Mouse (Mus musculus) mesoderm, embryonic 11.5 days (tissue): ENCODE data around the gene Samd14.

ENCODE experiments used
- DNase-seq: peaks from one replicate; pipeline ENCODE4 v3.0.0-alpha.2; 2012; ENCODE audit warnings: low read depth, low spot score

Samd14 gene

GRCm38 (mm10) chr11:94989562-94990017 lies 20.1 kb upstream of the Samd14 start:
- DNase-seq = peak; percentile 93

DNA sequence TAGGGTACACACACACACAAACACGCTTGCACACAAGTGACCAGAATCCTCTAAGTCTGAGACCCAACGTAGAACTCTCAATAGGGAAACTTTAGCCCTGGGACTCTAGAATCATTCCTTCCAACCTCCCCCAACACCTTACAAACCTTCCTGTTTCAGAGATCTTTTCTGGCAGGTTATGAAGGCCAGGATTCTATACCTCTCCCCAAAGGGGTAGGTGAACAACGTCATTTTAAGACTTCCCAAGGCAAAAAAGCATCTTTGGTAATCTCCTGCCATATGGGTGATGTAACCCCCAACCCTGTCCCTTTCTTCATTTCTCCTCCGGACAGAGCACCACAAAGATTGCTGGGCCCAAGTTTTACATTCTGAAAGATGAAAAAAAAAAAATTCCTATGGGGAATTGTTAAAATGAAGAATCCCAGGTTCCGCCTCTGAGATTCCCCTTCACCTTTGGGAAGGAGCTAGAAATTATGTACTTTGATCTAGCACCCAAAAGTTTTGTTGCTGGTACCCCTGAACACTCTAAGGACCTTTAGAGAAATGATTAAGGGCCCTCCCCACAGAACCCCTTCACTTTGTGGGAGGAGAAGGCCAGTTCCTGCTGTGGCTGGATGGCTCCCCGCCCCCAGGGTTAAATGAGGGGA lies 19.5 kb upstream of the Samd14 start:
- DNase-seq = no peak

DNA sequence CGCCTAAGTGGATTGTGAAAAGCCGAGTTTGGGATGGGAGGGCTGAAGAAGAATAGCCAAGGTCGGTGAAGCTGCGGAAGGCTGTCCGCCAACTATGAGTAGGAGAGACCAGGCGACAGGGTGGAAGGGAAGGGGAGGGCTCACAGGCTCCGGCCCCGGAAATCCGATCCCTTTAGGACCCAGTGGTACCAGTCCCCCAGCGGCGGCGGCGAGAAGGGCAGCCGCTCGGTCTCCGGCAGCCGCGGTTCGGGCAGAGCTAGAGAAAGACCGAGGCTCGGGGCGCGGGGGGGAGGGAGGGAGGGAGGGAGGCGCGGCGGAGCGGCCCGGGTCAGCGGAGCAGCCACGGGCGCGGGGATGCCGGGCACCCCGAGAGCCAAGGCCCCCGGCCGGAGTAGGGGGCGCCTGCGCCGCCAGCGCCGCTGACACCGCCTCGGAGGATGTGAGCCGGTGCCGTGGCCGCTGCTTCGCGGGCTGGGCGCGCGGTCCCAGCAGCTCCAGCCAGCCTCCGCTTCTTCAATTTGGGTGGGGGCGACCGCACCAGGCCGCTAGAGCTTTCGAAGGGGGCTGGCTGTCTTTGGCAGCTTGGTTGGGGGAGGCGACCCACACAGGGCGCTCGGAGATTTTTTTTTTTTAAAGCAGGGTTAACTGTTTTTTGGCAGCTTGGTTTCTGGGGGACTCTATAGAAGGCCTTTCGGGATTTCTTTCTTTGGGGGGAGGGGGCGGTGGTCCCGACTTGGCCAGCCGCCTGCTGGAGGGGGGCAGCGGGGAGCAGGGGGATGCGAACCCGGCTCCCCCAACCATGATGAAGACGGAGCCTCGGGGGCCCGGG lies 18.7 kb upstream of the Samd14 start, which contains the start of gene Ppp1r9b:
Ppp1r9b (plus strand) TSS at position 287 of the 829 bp plus-strand sequence.
- DNase-seq = peak; percentile 92

DNA sequence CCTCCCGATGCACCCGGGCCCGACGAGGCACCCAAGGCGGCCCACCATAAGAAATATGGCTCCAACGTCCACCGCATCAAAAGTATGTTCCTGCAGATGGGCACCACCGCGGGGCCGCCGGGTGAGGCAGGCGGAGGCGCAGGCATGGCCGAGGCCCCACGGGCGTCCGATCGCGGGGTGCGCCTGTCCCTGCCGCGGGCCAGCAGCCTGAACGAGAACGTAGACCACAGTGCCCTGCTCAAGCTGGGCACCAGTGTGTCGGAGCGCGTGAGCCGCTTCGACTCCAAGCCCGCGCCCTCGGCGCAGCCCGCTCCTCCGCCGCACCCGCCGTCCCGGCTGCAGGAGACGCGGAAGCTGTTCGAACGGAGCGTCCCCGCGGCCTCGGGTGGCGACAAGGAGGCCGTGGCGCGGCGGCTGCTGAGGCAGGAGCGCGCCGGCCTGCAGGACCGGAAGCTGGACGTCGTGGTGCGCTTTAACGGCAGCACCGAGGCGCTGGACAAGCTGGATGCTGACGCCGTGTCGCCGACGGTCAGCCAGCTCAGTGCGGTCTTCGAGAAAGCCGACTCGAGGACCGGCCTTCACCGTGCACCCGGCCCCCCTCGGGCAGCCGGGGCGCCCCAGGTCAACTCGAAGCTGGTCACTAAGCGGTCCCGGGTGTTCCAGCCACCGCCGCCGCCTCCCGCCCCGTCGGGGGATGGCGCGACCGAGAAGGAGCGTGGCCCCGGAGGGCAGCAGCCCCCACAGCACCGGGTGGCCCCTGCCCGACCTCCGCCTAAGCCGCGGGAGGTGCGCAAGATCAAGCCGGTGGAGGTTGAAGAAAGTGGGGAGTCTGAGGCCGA lies 17.8 kb upstream of the Samd14 start:
- no peak for DNase-seq

- DNase-seq = no peak
Measured at GRCm38 (mm10) chr11:94992480-94992753, 17.3 kb upstream of the Samd14 start.

DNA sequence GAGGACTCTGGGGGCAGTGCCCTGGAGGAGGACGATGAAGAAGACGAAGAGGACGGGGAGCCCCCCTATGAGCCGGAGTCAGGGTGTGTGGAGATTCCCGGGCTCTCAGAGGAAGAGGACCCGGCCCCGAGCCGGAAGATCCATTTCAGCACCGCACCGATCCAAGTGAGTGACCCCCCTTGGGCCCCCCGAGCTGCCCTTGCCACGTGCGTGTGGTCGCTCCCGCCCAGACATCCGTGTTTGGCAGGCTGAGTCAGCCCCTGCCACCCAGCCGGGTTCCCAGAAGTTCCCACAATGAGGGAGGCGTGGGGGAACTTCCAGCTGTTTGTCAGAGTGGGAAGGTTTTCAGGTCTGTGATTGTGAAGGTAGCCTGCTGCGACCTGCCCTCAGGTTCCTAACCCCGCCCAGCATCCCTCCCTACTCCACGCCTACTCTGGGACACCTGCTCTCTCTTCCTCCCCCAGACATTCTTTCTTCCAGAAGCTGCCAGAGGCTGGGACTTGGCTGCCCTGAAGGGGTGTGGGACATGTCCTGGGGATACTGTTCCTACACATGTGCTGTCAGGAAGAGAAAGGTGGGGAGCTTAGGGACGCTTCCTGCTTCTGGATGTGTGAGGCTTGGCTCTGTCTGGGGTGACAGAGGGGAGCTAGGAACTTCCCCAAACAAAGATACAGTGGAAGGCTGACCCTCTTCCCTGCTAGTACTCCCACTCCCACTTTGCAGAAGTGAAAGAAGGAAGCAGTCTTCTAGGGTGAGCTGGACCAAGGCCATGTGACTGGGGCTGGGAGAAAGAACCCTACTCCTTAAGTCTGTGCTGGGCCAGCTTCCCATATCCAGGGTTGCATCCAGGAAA lies 16.7 kb upstream of the Samd14 start:
- no peak for DNase-seq

DNA sequence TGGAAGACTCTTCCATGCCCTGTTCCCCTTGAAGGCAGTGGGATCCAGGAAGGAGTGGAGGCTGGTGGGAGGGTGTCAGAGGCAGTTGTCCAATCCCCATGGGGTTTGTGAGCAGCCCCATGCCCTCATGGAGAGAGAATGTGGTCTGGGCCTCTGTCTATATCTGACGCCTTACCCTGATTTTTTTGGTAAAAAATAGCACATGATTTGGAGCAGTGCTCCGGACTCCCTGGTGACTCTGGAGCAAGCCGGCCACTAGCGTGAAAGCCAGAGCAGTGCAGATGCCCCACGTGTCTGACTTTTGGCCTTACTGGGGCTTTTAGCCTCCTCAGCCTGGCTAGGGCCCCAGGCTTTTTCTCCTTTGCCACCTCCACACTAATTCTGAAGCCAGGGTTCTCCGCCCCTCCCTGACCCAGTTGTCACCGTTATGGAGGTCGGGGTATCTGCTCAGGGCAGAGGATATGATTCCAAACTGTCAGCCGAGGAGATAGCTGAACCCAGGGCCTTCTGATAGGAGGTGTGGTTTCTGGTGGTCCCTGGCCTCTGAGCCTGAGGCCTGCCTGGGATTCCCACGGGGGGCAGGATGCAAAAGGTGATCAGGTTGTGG lies 15.4 kb upstream of the Samd14 start:
- no peak for DNase-seq

- no peak for DNase-seq
Measured at GRCm38 (mm10) chr11:94994947-94995772, 14.5 kb upstream of the Samd14 start.

DNA sequence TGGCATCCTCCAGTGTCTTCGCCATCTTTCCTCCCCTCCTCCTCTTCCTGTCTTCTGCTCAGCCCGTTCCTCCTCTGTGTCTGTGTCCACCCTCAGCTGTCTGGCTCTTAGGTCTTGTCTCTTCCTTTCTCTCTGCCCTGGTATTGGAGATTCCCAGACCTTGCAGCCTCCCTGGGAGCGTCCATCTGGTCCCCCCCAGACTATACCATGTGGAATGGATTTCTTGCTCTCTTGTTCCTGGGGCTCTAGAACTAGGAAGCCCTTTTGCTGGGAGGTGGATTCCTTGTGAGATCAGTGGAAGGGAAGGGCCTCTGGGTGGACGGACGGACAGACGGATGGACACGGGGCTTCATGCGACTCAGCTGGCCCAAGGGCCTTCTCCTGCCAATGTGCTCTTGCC lies 13.6 kb upstream of the Samd14 start:
- DNase-seq = no peak

- DNase-seq = no peak
Measured at GRCm38 (mm10) chr11:94996984-94997383, 12.7 kb upstream of the Samd14 start.

DNA sequence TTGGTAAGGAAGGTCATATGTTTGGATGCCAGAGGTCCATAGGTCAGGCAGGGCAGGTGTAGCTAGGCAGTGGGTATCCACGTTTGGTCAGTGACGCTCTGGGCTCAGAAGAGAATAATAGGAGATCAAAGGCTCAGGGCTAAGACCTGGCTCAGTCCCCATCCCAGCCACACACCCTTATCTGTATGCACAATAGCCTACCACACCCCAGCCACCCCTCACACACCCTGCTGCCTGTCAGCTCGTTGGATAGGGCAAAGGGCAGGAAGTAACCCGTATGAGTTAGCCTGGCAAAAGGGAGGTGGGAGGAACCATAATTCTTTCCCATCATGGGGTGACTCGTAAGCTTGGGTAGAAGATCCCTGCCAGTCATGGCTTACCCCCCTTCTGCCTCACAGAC lies 12.1 kb upstream of the Samd14 start:
- DNase-seq = no peak

DNA sequence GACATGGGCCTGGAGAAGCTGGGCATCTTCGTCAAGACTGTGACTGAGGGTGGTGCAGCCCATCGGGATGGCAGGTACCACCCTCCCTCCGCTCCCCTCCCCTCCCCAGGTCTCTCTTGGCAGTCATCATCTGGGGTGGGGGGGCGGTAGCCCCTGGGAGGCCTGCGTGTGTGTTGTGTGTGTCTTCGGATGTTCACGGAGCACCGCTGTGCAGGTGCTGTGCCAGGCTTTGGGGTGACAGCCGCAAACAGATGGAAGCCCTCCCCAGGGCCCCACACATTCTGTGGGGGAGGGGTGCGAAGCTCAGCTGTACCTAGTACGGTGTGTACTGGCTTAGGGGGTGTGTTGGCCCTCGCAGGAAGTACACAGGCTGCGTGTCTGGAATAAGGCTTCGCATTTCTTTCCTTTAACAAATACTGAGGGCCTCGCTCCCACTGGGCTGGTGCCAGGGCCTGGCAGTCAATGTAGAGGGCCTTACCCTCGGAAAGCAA lies 11.6 kb upstream of the Samd14 start:
- no peak for DNase-seq

- DNase-seq = no peak
Measured at GRCm38 (mm10) chr11:95000128-95000527, 9.6 kb upstream of the Samd14 start.

GRCm38 (mm10) chr11:95000548-95000947 lies 9.1 kb upstream of the Samd14 start:
- no peak for DNase-seq

- peak; percentile 88 for DNase-seq
Measured at GRCm38 (mm10) chr11:95001058-95001457, 8.6 kb upstream of the Samd14 start.

DNA sequence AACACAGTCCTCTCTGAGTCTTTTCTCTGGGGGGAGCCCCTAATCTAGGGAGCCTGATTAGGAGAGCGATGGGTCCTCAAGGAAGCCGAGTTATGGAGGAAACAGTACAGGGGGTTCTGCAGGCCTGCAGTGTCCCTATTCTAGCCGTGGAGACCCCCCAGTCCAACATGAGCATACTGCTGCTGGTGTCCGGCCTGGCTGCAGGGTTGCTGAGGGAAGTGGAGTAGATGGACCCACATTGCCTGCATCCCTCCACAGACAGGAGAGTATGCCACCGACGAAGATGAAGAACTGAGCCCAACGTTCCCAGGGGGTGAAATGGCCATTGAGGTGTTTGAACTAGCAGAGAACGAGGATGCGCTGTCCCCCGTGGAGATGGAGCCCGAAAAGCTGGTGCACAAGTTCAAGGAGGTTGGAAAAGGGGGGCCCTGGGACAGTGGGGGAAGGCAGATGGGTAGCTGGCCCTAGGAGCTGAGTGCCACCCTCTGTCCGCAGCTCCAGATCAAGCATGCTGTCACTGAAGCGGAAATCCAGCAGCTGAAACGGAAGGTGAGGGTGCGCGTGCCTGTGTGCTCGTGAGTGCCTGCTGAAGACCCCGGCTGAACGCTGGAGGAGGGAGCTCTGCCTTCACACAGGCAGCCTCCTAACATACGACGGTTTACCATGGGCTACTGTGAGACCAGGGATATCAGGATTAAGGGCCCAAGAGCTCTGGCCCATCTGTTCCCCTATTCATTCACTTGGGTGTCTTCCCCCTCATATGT lies 7.9 kb upstream of the Samd14 start:
- DNase-seq = no peak

- DNase-seq = no peak
Measured at GRCm38 (mm10) chr11:95002705-95003104, 7.0 kb upstream of the Samd14 start.

DNA sequence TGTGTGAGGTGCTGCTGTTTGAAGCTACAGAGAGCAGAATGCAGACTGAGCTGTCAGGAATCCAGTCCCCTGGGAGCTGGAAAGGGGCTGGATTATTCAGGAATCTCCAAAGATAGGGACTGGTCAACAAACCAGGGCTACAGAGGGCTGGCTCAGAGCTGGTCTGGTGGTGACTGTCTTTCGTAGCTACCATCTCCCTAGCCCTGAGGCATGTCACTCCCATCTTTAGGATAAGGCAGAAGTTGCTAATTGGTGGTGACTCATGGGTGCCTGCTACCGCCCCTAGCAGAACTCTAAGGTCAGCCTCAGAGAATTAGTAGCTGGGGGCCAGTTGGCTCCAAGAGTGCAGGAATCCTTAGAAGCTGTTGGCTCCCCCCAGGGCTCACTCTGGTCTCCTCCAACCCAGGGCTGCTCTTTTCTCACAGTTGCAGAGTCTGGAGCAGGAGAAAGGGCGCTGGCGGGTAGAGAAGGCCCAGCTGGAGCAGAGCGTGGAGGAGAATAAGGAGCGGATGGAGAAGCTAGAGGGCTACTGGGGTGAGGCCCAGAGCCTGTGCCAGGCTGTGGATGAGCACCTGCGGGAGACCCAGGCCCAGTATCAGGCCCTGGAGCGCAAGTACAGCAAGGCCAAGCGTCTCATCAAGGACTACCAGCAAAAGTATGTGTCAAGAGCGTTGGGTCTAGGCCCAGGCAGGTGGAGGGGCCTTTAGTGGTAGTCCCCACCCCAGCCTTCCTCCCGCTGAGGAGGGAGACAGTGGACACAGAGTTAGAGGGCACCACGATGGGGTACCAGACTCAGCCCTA lies 5.3 kb upstream of the Samd14 start:
- no peak for DNase-seq

- no peak for DNase-seq
Measured at GRCm38 (mm10) chr11:95004937-95005198, 4.8 kb upstream of the Samd14 start.
